Mouse (Mus musculus) E14TG2a.4 (cell line): ENCODE data around the gene Fntb.

ENCODE experiments used
- H3K27me3 ChIP-seq: 2 replicates; pipeline ENCODE4 v1.6.1; 2014; ENCODE audit warnings: low read length, control low read depth; ENCODE audit not compliant: insufficient read depth
- H3K36me3 ChIP-seq: 2 replicates; pipeline ENCODE4 v1.6.1; 2014; ENCODE audit warnings: low read length, control low read depth; ENCODE audit not compliant: insufficient read depth
- H3K4me1 ChIP-seq: replicated peaks from 2 replicates; pipeline ENCODE4 v1.6.1; 2014; ENCODE audit warnings: low read depth, low read length, control low read depth
- H3K4me3 ChIP-seq: replicated peaks from 2 replicates; pipeline ENCODE4 v1.5.1; 2014; ENCODE audit warnings: mild to moderate bottlenecking, low read length
- H3K9me3 ChIP-seq: 2 replicates; pipeline ENCODE4 v1.6.1; 2014; ENCODE audit warnings: low read length, control low read depth
- CTCF ChIP-seq: conservative IDR thresholded peaks from 2 replicates; pipeline ENCODE4 v1.5.1; 2014; ENCODE audit warnings: low read length
- NANOG ChIP-seq: IDR thresholded peaks from 2 replicates; pipeline ENCODE4 v1.6.1; 2014; ENCODE audit warnings: borderline replicate concordance, low read length, mixed read lengths
- POU5F1 ChIP-seq: IDR thresholded peaks from 2 replicates; pipeline ENCODE4 v1.6.1; 2014; ENCODE audit warnings: low read length, borderline replicate concordance

Gene Fntb

DNA sequence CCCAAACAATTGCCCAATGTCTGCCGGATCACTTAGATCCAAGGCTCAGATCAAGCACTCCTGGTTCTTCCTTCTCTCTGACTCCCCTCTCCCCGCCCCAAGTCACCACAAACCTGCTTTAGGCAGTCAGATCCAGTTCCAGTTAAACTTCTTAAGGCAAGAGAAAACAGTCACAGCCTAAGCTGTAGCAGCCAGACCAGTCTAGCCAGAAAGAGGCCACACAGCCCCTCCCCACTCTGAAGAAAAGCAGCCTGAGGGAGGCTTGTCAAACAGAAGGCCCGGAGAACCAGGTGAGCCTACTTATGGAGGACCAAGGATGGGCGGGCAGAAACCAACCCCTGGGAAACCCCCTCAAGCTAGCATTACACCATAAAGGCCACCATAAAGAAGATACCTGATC, 52.7 kb downstream of the Fntb start:
- no peaks in the 10 kb centered on the region for H3K36me3 ChIP-seq
- peak overlapping the region; percentile 27 for H3K4me3 ChIP-seq
- H3K9me3 ChIP-seq: no peaks in the 10 kb centered on the region
- TF ChIP-seq CTCF (no peak), NANOG (no peak), POU5F1 (no peak)
- peaks cover 53% of the 10 kb centered on the region for H3K4me1 ChIP-seq
- H3K27me3 ChIP-seq: peaks cover 41% of the 10 kb centered on the region

DNA sequence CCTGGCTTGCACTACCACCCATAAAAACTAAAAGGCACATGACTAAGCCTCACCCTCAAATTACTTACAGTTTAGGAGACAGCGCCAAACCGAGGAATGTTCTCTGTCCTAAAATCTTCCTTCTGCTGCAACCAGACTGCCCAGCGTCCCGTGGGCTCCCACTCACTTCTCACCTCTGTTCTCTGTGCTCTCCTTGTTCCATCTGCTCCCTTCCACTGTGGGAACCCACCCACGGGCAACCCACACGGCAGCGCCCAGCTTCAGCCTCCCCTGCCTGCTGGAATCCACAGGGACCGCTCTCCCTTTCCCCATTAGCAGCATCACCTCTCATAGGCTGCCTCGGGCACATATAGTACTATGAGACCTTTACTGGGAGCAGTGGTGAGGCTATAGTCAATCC, 53.5 kb downstream of the Fntb start:
- Histone ChIP-seq H3K4me3 (no peak overlapping the region), H3K9me3 (no peaks in the 10 kb centered on the region), H3K27me3 (peaks cover 49% of the 10 kb centered on the region), H3K4me1 (peaks cover 54% of the 10 kb centered on the region), H3K36me3 (no peaks in the 10 kb centered on the region)
- no peak for TF ChIP-seq CTCF
- no peak for TF ChIP-seq POU5F1
- no peak for TF ChIP-seq NANOG

DNA sequence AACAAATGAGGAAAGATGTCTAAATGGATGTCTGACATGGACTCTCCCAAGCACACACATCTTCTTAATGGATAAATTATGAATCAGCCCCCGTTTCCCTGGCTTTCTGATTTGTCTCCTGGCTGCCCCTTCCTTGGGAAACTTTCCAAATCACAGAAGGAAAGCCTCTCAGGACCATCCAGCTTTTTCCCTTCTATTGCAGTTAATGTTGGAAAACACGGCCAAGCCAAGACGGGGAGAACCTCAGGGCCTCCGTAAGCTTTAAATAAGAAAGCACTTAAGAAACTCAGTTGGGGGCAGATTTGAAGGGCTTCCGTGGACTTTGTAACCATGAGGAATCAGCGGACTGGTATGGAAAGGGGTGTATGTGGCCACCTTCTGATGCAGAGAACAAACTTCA, 54.4 kb downstream of the Fntb start:
- Histone ChIP-seq H3K4me1 (peaks cover 54% of the 10 kb centered on the region), H3K36me3 (no peaks in the 10 kb centered on the region), H3K4me3 (no peak overlapping the region), H3K27me3 (peaks cover 57% of the 10 kb centered on the region), H3K9me3 (no peaks in the 10 kb centered on the region)
- TF ChIP-seq NANOG (no peak), POU5F1 (no peak)

DNA sequence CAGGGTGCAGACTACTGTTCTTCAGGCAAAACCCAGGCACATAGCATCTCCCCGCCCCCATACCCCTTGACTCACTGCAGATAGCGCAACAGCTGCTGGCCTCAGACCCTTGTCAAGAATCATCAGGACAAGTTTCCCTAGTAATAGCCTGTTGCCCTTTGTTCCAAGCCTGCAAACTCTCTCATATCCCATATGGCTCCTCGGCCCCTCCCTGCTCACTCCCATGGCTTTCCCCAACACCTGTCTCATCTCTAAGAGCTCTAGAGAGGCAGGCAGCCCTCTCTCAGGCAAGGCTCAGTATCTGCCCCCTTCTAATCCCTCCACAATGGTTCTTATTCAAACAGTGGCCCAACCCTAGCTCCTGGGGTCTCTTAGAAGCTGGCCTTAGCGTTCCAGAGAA, 55.2 kb downstream of the Fntb start:
- peaks cover 63% of the 10 kb centered on the region for H3K27me3 ChIP-seq
- no peaks in the 10 kb centered on the region for H3K36me3 ChIP-seq
- H3K4me1 ChIP-seq: peaks cover 54% of the 10 kb centered on the region
- H3K9me3 ChIP-seq: no peaks in the 10 kb centered on the region
- H3K4me3 ChIP-seq: no peak overlapping the region
- no peak for TF ChIP-seq NANOG
- no peak for TF ChIP-seq POU5F1
- TF ChIP-seq CTCF: no peak

DNA sequence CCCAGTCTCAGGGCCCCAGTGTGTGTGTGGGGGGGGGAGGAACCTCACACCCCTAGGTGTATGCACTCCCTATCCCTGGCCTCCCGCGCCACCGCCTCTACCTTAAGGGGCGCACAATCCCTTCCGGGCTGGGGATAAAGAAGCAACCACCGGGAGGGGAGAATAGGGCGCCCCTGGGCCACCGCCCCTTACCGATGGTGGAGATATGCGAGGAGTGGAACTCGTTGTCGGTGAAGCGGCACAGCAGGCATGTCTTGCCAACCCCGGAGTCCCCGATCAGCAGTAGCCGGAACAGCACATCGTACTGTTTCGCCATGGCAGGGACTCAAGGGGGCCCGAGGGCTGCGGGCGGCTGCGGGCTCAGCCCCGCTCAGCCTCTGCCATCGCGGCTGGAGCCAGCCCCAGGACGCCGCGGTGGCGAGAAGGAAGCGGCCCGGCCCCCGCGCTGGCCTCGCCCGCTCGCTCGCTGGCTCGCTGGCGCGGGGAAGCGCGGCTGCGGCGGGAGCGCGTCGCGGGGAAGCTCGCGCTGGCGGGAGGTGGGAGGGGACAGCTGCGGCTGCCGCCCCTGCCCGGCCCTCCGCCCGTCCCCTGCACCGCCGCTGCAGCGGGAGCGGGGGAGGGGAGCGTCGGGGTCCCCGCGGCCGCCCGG, 56.7 kb downstream of the Fntb start:
- Histone ChIP-seq H3K27me3 (peaks cover 77% of the 10 kb centered on the region), H3K9me3 (no peaks in the 10 kb centered on the region), H3K4me1 (peaks cover 49% of the 10 kb centered on the region), H3K36me3 (no peaks in the 10 kb centered on the region), H3K4me3 (peak overlapping the region; percentile 88)
- TF ChIP-seq CTCF (no peak), POU5F1 (no peak), NANOG (no peak)

DNA sequence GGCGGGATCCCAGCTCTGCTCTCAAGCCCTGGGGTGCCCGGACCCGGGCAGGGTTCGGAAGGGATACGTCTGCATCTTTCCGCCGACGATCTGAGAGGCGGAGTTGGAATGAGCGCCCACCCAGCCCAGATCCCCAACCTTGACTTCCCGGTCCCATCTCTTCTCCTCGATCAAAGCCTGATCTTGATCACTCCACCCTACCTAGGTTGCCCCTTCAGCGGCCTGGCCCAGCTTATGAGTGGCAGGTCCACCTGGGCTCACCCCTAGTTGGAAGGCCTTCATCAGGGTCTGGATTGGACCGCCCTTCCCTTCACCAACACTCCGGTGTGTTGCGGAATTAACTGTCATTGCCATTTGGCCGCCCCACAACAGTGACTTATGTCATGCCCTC, 57.3 kb downstream of the Fntb start, which contains the start of gene Rab15:
TSS of gene Rab15 (minus strand) at position 258 of the 391 bp plus-strand sequence.
- TF ChIP-seq CTCF: no peak
- Histone ChIP-seq H3K27me3 (peaks cover 79% of the 10 kb centered on the region), H3K4me1 (peaks cover 48% of the 10 kb centered on the region), H3K4me3 (peak within 1 kb of the TSS; percentile 88), H3K36me3 (no peaks in the 10 kb centered on the region), H3K9me3 (no peaks in the 10 kb centered on the region)

DNA sequence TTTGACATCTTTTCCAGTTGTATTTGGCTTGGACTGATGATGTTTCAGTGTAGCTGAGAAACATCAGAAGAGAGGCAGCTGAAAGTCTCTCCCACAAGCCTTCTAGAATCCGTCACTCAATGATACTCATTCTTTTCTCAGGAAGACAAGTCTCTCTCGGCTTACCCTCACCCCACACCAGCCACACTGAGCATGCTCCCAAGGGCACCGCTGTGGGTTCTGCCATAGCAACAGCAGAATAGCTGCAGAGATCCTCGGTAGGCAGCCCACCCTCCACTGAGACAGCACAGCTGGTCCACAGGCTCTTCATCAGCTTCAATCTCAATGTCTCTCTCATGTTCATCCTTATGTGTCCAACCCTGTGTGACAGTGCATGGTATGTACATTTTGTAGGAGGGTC, 59.9 kb downstream of the Fntb start:
- no peaks in the 10 kb centered on the region for H3K9me3 ChIP-seq
- peaks cover 35% of the 10 kb centered on the region for H3K4me1 ChIP-seq
- H3K4me3 ChIP-seq: no peak overlapping the region
- no peaks in the 10 kb centered on the region for H3K36me3 ChIP-seq
- TF ChIP-seq CTCF: no peak
- TF ChIP-seq NANOG: no peak
- no peak for TF ChIP-seq POU5F1
- H3K27me3 ChIP-seq: peaks cover 65% of the 10 kb centered on the region

DNA sequence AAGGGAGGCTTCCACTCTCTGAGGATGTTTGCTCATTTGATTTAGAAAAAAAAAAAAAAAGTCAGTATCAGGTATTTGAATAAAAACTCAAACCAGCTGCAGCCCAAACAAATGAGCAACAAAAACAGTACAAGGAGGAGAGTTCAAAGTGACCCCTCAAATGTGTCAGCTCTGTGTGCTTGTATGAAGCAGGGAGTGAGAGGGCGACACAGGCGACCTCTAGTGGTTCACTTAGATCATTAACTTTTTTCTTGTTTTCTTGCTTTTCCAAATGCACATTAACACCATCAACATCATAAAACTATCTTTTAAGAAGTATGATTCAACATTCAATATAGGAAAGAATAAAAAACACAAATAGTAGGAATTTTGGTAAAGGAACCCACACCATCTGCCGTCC, 67.3 kb downstream of the Fntb start:
- Histone ChIP-seq H3K27me3 (no peaks in the 10 kb centered on the region; the same call in 1 of the 2 replicates), H3K36me3 (no peaks in the 10 kb centered on the region), H3K4me1 (peaks cover 4% of the 10 kb centered on the region; the same call in 1 of the 2 replicates), H3K4me3 (no peak overlapping the region), H3K9me3 (no peaks in the 10 kb centered on the region)
- no peak for TF ChIP-seq NANOG
- TF ChIP-seq CTCF: peak; percentile 70

DNA sequence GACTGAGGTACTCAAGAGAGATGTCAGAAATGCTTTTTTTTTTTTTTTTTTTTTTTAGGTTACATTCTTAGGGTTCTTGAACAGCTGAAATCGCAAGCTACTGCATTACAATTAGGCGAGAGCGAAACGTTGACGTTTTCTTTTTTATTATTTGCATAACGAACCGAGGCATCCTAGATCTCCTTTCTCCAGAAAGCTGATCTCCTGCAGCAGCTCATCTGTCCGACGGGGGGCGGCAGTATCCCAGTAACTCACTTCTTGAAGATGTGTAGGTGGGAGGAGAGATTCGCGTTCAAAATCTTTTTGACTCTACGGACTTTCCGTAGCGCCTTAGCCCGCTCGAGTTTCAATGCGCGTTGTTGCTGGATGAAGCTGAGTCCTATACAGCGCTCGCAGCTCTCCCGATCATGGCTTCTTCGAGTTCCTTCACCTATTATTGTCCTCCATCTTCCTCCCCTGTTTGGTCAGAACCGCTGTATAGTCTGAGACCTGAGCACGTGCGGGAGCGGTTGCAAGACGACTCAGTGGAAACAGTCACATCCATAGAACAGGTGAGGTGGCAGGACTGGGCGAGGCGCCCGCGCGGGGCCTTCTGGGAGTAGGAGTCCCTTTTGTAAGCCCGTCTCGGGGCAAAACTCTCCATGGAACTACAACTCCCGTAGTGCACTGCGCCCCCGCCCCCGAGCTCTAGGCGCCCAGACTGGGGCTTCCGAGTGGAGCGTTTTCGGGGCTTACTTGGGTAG, 71.9 kb downstream of the Fntb start:
- Histone ChIP-seq H3K27me3 (no peaks in the 10 kb centered on the region), H3K4me1 (peaks cover 42% of the 10 kb centered on the region), H3K36me3 (no peaks in the 10 kb centered on the region), H3K4me3 (peak overlapping the region; percentile 88), H3K9me3 (no peaks in the 10 kb centered on the region)
- TF ChIP-seq CTCF: peak; percentile 57
- no peak for TF ChIP-seq POU5F1
